Mouse (Mus musculus) neutrophil, adult 83 days (primary cell): Measurements from ENCODE around the gene Sst. TPM values are rescaled to one million over a fixed set of nuclear protein-coding genes. Genes with fewer than 3 reads are reported as not detected.

Source experiments
- total RNA-seq, 2 experiments: library from RNA; stranded (reverse); gene quantifications; one replicate each; pipeline ENCODE4 v1.2.4; 2023

Gene Sst
- not detected for total RNA-seq

DNA sequence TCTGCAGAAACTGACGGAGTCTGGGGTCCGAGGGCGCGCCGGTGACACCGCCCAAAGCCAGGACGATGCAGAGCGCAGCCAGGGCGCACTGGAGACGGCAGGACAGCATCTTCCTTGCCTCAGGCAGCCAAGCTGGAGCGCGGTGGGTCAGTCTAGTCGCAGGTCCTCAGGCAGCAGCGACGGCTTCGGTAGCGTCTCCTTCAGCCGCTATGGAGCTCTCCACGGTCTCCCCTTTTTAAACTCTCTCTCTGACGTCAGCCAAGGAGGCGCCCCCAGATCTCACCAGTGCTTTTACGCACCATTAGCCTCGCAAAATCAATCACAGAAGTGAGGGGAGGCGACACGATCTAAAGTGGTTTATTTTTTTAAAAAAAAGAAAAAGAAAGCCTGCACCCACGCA, at the start of gene Sst:
Gene Sst, minus strand, starts transcription at position 323 of the 400 bp plus-strand sequence.

DNA sequence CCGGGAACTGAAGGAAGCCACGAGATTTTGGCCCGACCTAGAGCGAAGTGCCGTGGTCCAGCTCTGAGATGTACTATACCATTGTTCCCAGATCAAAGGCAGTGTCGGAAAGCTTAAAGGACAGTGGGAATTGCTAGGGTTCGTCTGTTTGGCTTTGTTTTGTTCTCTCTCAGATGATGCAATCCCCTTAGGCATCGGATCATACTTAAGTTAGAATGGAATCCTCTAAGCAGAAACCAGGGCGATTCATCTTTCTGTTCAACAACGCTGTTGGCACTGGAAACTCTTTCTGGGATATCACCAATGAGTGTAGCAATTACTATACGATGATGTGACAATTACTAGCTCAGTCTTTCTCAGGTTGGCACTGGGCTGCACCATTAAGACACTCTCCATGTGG, 41.5 kb upstream of the Sst start, which contains the start of gene Rtp2:
Gene Rtp2, minus strand, starts transcription at position 101 of the 400 bp plus-strand sequence.

Other genes starting within 250 kb of the Sst start
- gene Rtp2, start 41.4 kb upstream of the Sst start, total RNA-seq: not detected
- gene Gm37419, start 97.5 kb upstream of the Sst start, total RNA-seq: not detected
- gene Bcl6, start 97.9 kb upstream of the Sst start, total RNA-seq: 10 to 100 TPM; 76.9 to 84.7 TPM